Mouse (Mus musculus): Measurements from ENCODE around the gene Slc4a11. TPM values are rescaled to one million over a fixed set of nuclear protein-coding genes. Genes with fewer than 3 reads are reported as not detected.

Slc4a11 gene
- polyA plus RNA-seq, 1 experiment from 2014 or later = 2.4 TPM

- Histone ChIP-seq H3K4me2 (replicated peaks; ENCODE audit: low read depth, low read length) (no peak overlapping the region), H3K4me3 (ENCODE audit: low read length) (no peak overlapping the region), H3K36me3 (ENCODE audit: insufficient read depth, low read length) (peaks cover 24% of the 10 kb centered on the region), H3K4me1 (ENCODE audit: insufficient read depth, low read length) (no peaks in the 10 kb centered on the region), H3K9me3 (ENCODE audit: low read length) (no peaks in the 10 kb centered on the region), H3K27ac (ENCODE audit: low read length) (no peak overlapping the region), H3K9ac (replicated peaks; ENCODE audit: low read length) (no peak overlapping the region), H3K27me3 (ENCODE audit: insufficient read depth, low read length) (no peaks in the 10 kb centered on the region)
- 93% methylated on average over 9 of the region's 9 CpGs for WGBS
- no peak for ATAC-seq (ENCODE audit: low FRiP score, low TSS enrichment)
Measured at GRCm38 (mm10) chr2:130685426-130685825, 11.9 kb downstream of the Slc4a11 start.

DNA sequence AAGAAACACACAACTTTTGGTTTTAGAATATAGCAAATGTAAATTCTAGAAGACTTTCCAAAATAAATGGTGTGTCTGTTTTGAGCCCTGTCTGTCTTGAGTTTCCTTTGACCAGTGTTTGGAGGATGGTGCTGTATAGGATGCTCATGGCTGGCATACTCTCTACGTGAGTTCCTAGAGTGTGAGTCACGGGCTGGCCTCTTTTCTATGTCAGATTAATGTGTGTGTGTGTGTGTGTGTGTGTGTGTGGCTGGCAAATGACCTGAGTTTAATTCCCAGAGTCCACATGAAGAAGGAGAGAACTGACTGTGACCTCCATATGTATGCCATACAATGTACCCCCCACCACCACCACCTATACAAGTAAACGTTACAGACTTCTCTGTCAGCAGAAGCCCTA, 15.8 kb downstream of the Slc4a11 start:
- no peak overlapping the region for H3K9ac ChIP-seq (replicated peaks; ENCODE audit: low read length)
- no peak overlapping the region for H3K4me3 ChIP-seq (ENCODE audit: low read length)
- H3K27me3 ChIP-seq (ENCODE audit: insufficient read depth, low read length) = no peaks in the 10 kb centered on the region
- 95% methylated on average over 3 of the region's 3 CpGs for WGBS
- no peaks in the 10 kb centered on the region for H3K9me3 ChIP-seq (ENCODE audit: low read length)
- no peaks in the 10 kb centered on the region for H3K4me1 ChIP-seq (ENCODE audit: insufficient read depth, low read length)
- H3K36me3 ChIP-seq (ENCODE audit: insufficient read depth, low read length) = peaks cover 55% of the 10 kb centered on the region
- H3K27ac ChIP-seq (ENCODE audit: low read length) = no peak overlapping the region
- no peak overlapping the region for H3K4me2 ChIP-seq (replicated peaks; ENCODE audit: low read depth, low read length)
- no peak for ATAC-seq (ENCODE audit: low FRiP score, low TSS enrichment)

- 50% methylated on average over 6 of the region's 6 CpGs for WGBS
Measured at GRCm38 (mm10) chr2:130679899-130680298, 17.4 kb downstream of the Slc4a11 start.

DNA sequence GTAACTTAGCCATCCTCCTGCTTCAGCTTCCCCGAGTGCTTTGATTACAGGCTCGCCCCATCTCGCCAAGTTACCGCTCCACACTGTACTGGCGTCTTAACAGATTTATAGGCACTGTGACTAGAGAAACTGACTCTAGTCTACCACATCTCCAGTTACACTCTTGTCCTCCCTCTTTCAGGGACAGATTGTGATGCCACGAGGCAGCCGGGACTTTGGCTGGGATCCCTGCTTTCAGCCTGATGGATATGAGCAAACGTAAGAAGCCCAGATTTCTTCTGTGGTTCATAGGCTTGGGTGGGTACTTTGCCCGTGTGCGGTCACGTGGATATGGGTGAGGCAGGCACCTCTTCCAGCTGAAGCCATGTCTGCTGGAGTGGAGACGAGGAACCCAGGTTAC, 18.2 kb downstream of the Slc4a11 start:
- Histone ChIP-seq H3K27ac (ENCODE audit: low read length) (no peak overlapping the region), H3K27me3 (ENCODE audit: insufficient read depth, low read length) (no peaks in the 10 kb centered on the region), H3K4me3 (ENCODE audit: low read length) (no peak overlapping the region), H3K9me3 (ENCODE audit: low read length) (no peaks in the 10 kb centered on the region), H3K4me2 (replicated peaks; ENCODE audit: low read depth, low read length) (no peak overlapping the region), H3K4me1 (ENCODE audit: insufficient read depth, low read length) (no peaks in the 10 kb centered on the region), H3K36me3 (ENCODE audit: insufficient read depth, low read length) (peaks cover 72% of the 10 kb centered on the region), H3K9ac (replicated peaks; ENCODE audit: low read length) (no peak overlapping the region)
- WGBS = 64% methylated on average over 12 of the region's 12 CpGs
- ATAC-seq (ENCODE audit: low FRiP score, low TSS enrichment) = no peak

More at GRCm38 (mm10) chr2:130679899-130680298, 17.4 kb downstream of the Slc4a11 start:
- Histone ChIP-seq H3K27ac (ENCODE audit: low read length) (0 out of 2 replicates have a peak overlapping the region, but pooled peaks have one; percentile 31), H3K36me3 (ENCODE audit: insufficient read depth, low read length) (peaks cover 71% of the 10 kb centered on the region), H3K9ac (replicated peaks; ENCODE audit: low read length) (no peak overlapping the region), H3K9me3 (ENCODE audit: low read length) (no peaks in the 10 kb centered on the region), H3K4me1 (ENCODE audit: insufficient read depth, low read length) (no peaks in the 10 kb centered on the region), H3K27me3 (ENCODE audit: insufficient read depth, low read length) (no peaks in the 10 kb centered on the region), H3K4me3 (ENCODE audit: low read length) (no peak overlapping the region), H3K4me2 (replicated peaks; ENCODE audit: low read depth, low read length) (no peak overlapping the region)
- peak; percentile 40; the same call in 1 of the 2 replicates for ATAC-seq (ENCODE audit: low FRiP score, low TSS enrichment)

- H3K9me3 ChIP-seq (ENCODE audit: low read length) = no peaks in the 10 kb centered on the region
- H3K4me3 ChIP-seq (ENCODE audit: low read length) = no peak overlapping the region
- H3K36me3 ChIP-seq (ENCODE audit: insufficient read depth, low read length) = peaks cover 78% of the 10 kb centered on the region
- no peak overlapping the region for H3K4me2 ChIP-seq (replicated peaks; ENCODE audit: low read depth, low read length)
- WGBS = 46% methylated on average over 10 of the region's 10 CpGs
- no peaks in the 10 kb centered on the region for H3K27me3 ChIP-seq (ENCODE audit: insufficient read depth, low read length)
- no peak overlapping the region for H3K9ac ChIP-seq (replicated peaks; ENCODE audit: low read length)
- ATAC-seq (ENCODE audit: low FRiP score, low TSS enrichment) = no peak
- H3K4me1 ChIP-seq (ENCODE audit: insufficient read depth, low read length) = no peaks in the 10 kb centered on the region
- H3K27ac ChIP-seq (ENCODE audit: low read length) = no peak overlapping the region
Measured at GRCm38 (mm10) chr2:130677211-130677610, 20.1 kb downstream of the Slc4a11 start.

DNA sequence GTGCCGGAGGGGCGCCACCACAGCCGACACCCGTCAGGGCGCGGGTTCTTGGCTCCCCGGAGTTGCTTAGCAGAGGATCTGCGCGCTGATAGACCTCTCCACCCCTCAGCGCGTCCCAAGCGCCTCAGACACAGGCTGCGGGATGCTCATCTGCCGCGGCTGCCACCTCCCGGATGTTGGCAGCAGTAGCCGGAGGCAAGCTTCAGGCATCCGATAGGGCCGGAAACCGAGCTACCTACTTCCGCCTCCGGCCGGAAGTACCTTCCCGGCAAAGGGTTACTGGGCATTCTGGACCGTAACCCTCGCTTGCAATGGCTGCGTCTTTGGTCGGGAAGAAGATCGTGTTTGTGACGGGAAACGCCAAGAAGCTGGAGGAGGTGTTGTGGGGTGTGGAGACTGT, 29.8 kb downstream of the Slc4a11 start, which contains the start of gene Itpa:
Gene Itpa, plus strand, starts transcription at position 52 of the 400 bp plus-strand sequence.
- peak within 1 kb of the TSS; percentile 85 for H3K27ac ChIP-seq (ENCODE audit: low read length)
- H3K4me2 ChIP-seq (replicated peaks; ENCODE audit: low read depth, low read length) = peak within 1 kb of the TSS; percentile 88
- H3K4me3 ChIP-seq (ENCODE audit: low read length) = peak within 1 kb of the TSS; percentile 77
- H3K36me3 ChIP-seq (ENCODE audit: insufficient read depth, low read length) = peaks cover 13% of the 10 kb centered on the region
- peak within 1 kb of the TSS; percentile 81 for H3K9ac ChIP-seq (replicated peaks; ENCODE audit: low read length)
- H3K4me1 ChIP-seq (ENCODE audit: insufficient read depth, low read length) = peaks cover 19% of the 10 kb centered on the region
- no peaks in the 10 kb centered on the region for H3K9me3 ChIP-seq (ENCODE audit: low read length)
- H3K27me3 ChIP-seq (ENCODE audit: insufficient read depth, low read length) = no peaks in the 10 kb centered on the region
- ATAC-seq (ENCODE audit: low FRiP score, low TSS enrichment) = peak; percentile 56
- WGBS = 1% methylated on average over 31 of the region's 31 CpGs

DNA sequence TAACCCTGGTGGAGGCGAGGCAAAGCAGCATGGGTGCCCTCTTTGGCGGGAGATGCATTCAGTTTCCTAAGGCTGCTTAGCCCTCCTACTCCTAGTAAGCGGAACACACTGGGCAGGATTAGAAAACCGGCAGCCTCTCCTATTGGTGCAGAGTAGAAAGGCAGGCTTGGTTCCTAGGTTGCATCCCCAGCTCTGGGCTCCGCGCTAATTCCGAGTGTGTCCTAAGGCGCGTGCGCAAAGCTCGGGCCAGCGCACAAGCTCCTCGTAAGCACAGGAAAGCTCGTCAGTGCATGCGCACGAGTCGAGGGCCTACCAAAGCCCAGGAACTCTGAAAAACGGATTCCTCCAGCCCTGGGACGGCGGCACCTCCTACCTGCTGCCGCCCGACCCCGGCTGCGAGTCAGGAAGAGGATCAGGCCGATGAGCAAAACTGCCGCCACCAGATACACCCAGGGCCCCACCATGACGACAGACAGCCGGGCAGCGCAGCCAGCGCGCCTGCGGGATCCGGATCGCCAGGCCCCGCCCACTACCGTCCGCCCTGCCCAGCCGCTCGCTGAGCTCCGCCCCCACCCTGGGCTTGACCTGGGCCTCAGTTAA, 33.1 kb downstream of the Slc4a11 start, which contains the start of gene Ddrgk1:
Gene Ddrgk1, minus strand, starts transcription at position 558 of the 600 bp plus-strand sequence.
- peak; percentile 98 for ATAC-seq (ENCODE audit: low FRiP score, low TSS enrichment)
- Histone ChIP-seq H3K9me3 (ENCODE audit: low read length) (no peaks in the 10 kb centered on the region), H3K36me3 (ENCODE audit: insufficient read depth, low read length) (peaks cover 16% of the 10 kb centered on the region; the same call in 1 of the 2 replicates), H3K4me3 (ENCODE audit: low read length) (peak within 1 kb of the TSS; percentile 72), H3K27ac (ENCODE audit: low read length) (peak within 1 kb of the TSS; percentile 99), H3K27me3 (ENCODE audit: insufficient read depth, low read length) (no peaks in the 10 kb centered on the region), H3K9ac (replicated peaks; ENCODE audit: low read length) (peak within 1 kb of the TSS; percentile 92), H3K4me1 (ENCODE audit: insufficient read depth, low read length) (peaks cover 19% of the 10 kb centered on the region), H3K4me2 (replicated peaks; ENCODE audit: low read depth, low read length) (peak within 1 kb of the TSS; percentile 65)
- 0% methylated on average over 40 of the region's 40 CpGs for WGBS

GRCm38 (mm10) chr2:130663342-130663741, 34.0 kb downstream of the Slc4a11 start:
- peak overlapping the region; percentile 72 for H3K4me3 ChIP-seq (ENCODE audit: low read length)
- peaks cover 25% of the 10 kb centered on the region for H3K36me3 ChIP-seq (ENCODE audit: insufficient read depth, low read length)
- peak overlapping the region; percentile 92 for H3K9ac ChIP-seq (replicated peaks; ENCODE audit: low read length)
- no peak overlapping the region for H3K27ac ChIP-seq (ENCODE audit: low read length)
- H3K4me2 ChIP-seq (replicated peaks; ENCODE audit: low read depth, low read length) = peak overlapping the region; percentile 65
- H3K27me3 ChIP-seq (ENCODE audit: insufficient read depth, low read length) = no peaks in the 10 kb centered on the region
- peaks cover 17% of the 10 kb centered on the region for H3K4me1 ChIP-seq (ENCODE audit: insufficient read depth, low read length)
- H3K9me3 ChIP-seq (ENCODE audit: low read length) = no peaks in the 10 kb centered on the region
- WGBS = 80% methylated on average over 11 of the region's 11 CpGs
- ATAC-seq (ENCODE audit: low FRiP score, low TSS enrichment) = no peak

DNA sequence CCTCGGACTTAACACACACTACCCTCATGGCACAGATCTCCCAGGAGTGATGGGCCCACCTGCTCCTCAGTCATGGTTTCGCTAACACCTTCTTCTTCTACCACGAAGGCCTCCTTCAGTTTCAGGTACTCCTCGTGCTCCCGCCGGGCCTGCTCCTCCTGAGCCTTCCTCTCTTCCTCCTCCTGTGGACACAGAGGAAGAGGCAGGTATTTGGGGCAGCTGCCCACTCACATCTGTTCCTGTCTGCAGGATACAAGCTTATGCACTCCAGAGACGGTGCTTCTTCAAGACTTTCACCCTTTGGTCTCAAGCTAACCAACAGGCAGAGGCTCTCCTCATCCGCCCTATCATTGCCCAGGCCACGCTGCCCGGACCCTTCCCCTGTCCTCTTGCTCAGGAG, 38.8 kb downstream of the Slc4a11 start:
- Histone ChIP-seq H3K9me3 (ENCODE audit: low read length) (no peaks in the 10 kb centered on the region), H3K36me3 (ENCODE audit: insufficient read depth, low read length) (peaks cover 63% of the 10 kb centered on the region), H3K9ac (replicated peaks; ENCODE audit: low read length) (no peak overlapping the region), H3K27me3 (ENCODE audit: insufficient read depth, low read length) (no peaks in the 10 kb centered on the region), H3K4me2 (replicated peaks; ENCODE audit: low read depth, low read length) (no peak overlapping the region), H3K4me1 (ENCODE audit: insufficient read depth, low read length) (peaks cover 5% of the 10 kb centered on the region), H3K27ac (ENCODE audit: low read length) (no peak overlapping the region), H3K4me3 (ENCODE audit: low read length) (no peak overlapping the region)
- WGBS = 93% methylated on average over 10 of the region's 10 CpGs
- ATAC-seq (ENCODE audit: low FRiP score, low TSS enrichment) = no peak

DNA sequence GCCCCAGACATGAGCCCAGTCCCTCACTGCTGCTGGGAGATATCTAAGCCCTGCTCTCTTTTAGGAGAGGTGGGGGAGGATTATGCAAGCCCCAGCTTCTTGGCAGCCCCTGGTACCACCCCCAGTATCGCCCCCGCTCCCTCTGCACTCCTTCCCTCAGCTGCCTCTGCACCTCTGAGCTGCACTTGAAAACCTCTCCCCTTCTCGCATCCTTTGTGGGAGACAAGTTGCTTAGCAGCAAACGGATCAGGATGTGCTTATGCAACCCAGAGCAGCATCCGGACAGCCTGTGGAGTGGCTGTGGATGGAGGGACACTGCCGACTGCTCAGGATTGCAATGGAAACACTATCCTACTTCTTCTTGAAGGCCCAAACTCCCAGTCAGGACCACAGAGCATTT, 39.8 kb downstream of the Slc4a11 start:
- no peak overlapping the region for H3K4me3 ChIP-seq (ENCODE audit: low read length)
- no peaks in the 10 kb centered on the region for H3K27me3 ChIP-seq (ENCODE audit: insufficient read depth, low read length)

More for the DNA sequence above, 39.8 kb downstream of the Slc4a11 start:
- ATAC-seq (ENCODE audit: low FRiP score, low TSS enrichment) = no peak
- Histone ChIP-seq H3K9ac (replicated peaks; ENCODE audit: low read length) (no peak overlapping the region), H3K4me1 (ENCODE audit: insufficient read depth, low read length) (no peaks in the 10 kb centered on the region), H3K4me2 (replicated peaks; ENCODE audit: low read depth, low read length) (no peak overlapping the region), H3K36me3 (ENCODE audit: insufficient read depth, low read length) (peaks cover 67% of the 10 kb centered on the region), H3K27ac (ENCODE audit: low read length) (no peak overlapping the region), H3K9me3 (ENCODE audit: low read length) (no peaks in the 10 kb centered on the region)
- WGBS = 86% methylated on average over 6 of the region's 6 CpGs
